Mouse (Mus musculus) limb, embryonic 10.5 days (tissue): ENCODE results near the gene Crkl. TPM values are rescaled to one million over a fixed set of nuclear protein-coding genes. Genes with fewer than 3 reads are reported as not detected.
A peak's percentile ranks its signal among the peaks of the same experiment; 100 is the strongest.

Experiments used
- DNase-seq: peaks from one replicate; pipeline ENCODE4 v3.0.0-alpha.2; 2017; ENCODE audit warnings: low spot score
- H3K27ac ChIP-seq: fragments of 300-500 bp; sonication (generic); 2 replicates; pipeline ENCODE4 v1.5.1; 2016; ENCODE audit warnings: mild to moderate bottlenecking
- H3K27me3 ChIP-seq: fragments of 300-500 bp; sonication (generic); 2 replicates; pipeline ENCODE4 v1.6.1; 2016; ENCODE audit warnings: low read depth, mild to moderate bottlenecking; ENCODE audit not compliant: poor library complexity, severe bottlenecking
- H3K36me3 ChIP-seq: fragments of 300-500 bp; sonication (generic); 2 replicates; pipeline ENCODE4 v1.6.1; 2016; ENCODE audit warnings: mild to moderate bottlenecking, moderate library complexity
- H3K4me1 ChIP-seq: fragments of 300-500 bp; sonication (generic); 2 replicates; pipeline ENCODE4 v1.6.1; 2016
- H3K4me3 ChIP-seq: fragments of 300-500 bp; sonication (generic); 2 replicates; pipeline ENCODE4 v1.5.1; 2016; ENCODE audit warnings: mild to moderate bottlenecking, moderate library complexity
- H3K9me3 ChIP-seq: fragments of 300-500 bp; sonication (generic); replicated peaks from 2 replicates; pipeline ENCODE4 v1.6.1; 2016; ENCODE audit warnings: mild to moderate bottlenecking
- WGBS: fragments of 180-500 bp; shearing (Covaris S2); methylation state at CpG from one replicate; pipeline ENCODE4 v1.1.7; 2016; 5-methylcytosine and 5-hydroxymethylcytosine counted together
- polyA plus RNA-seq: library from polyadenylated mRNA; unstranded; fragments of >200 nt; fragmentation: Nextera tagmentation; extraction: Ambion mirVana; gene quantifications from 2 replicates; pipeline ENCODE4 v1.2.1, GENCODE M21; 2016

Gene Crkl
- polyA plus RNA-seq, 1 experiment from 2014 or later: 84.0 TPM

DNA sequence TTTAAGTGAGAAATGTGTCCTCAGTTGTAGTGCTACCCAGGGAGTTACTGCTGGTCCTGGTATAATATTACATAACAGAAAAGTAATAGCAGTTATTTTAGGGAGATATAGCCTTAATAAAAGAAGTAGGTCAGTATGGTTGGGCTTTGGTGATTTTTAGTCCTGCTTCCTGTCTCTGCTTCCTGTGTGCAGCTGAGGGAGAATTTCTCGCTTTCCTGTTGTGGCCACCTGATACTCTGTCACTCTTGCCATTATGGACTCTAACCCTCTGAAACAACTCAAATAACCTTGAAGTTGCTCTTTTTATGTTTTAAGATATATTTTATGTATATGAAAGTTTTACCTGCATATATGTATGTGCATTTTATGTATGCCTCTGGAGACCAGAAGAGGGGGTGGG lies 9.8 kb downstream of the Crkl start:
- H3K9me3 ChIP-seq: no peaks in the 10 kb centered on the region
- 0 out of 2 replicates have a peak, but pooled peaks cover 2% of the 10 kb centered on the region for H3K4me1 ChIP-seq
- DNase-seq: no peak
- WGBS: 87% methylated on average over 1 of the region's 1 CpGs
- no peaks in the 10 kb centered on the region for H3K27me3 ChIP-seq
- no peak overlapping the region for H3K4me3 ChIP-seq
- peaks cover 86% of the 10 kb centered on the region for H3K36me3 ChIP-seq
- no peak overlapping the region for H3K27ac ChIP-seq

DNA sequence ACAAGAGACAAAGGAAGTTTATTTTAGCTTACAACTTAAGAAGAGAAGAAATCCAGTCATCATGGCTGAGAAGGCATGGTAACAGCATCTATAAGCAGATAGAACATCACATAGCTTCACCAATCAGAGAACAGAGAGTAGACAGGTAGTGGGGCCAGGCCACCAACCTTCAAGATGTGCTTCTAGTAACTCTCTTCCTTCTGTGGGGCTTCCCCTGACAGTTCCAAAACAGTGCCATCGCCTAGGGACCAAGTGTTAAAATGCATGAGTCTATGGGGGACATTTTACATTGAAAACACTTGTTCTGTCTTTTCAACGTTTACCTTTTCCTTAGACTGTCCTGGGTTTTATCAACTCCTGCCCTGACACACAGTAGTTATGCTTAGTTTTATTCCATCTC lies 11.4 kb downstream of the Crkl start:
- Histone ChIP-seq H3K36me3 (peaks cover 79% of the 10 kb centered on the region), H3K9me3 (no peaks in the 10 kb centered on the region), H3K27ac (no peak overlapping the region), H3K27me3 (no peaks in the 10 kb centered on the region), H3K4me1 (no peaks in the 10 kb centered on the region), H3K4me3 (no peak overlapping the region)
- 91% methylated on average over 2 of the region's 2 CpGs for WGBS
- no peak for DNase-seq

DNA sequence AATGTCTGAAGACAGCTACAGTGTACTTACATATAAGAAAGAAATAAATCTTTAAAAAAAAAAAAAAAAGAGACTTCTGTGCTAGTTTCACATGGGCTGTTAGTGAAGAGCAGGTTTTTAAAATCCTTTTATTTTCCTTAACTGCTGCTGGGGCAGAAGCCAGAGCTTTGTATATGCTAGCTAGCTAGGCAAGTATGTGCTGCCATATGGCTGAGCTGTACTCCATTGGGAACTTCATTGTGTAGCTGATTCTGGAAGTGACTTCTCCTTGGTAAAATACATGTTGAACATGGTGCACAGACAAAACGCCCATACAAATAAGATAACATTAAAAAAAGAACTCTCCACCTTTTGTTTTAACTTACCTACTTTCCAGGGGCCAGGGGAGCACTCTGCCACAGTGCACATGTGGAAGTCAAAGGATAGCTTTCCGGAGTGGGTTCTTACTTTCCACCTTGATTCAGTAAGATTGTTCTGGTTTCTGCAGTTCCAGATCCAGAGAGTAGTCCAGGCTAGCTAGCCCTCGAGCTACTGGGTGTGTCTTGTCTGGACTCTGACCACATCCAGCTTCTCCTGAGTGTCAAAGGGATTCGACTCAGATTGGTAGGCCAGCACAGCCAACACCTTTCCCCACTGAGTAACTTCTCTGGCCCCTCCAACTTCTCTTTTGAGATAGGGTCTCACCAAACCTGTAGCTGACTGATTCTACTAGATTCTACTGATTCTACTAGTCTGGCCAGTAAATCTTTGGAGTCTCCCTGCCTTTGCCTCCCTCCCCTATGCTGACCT lies 15.3 kb downstream of the Crkl start:
- H3K36me3 ChIP-seq: peaks cover 77% of the 10 kb centered on the region
- H3K4me3 ChIP-seq: no peak overlapping the region
- no peaks in the 10 kb centered on the region for H3K4me1 ChIP-seq
- 89% methylated on average over 4 of the region's 4 CpGs for WGBS
- H3K27ac ChIP-seq: no peak overlapping the region
- H3K27me3 ChIP-seq: no peaks in the 10 kb centered on the region
- no peaks in the 10 kb centered on the region for H3K9me3 ChIP-seq
- DNase-seq: no peak

DNA sequence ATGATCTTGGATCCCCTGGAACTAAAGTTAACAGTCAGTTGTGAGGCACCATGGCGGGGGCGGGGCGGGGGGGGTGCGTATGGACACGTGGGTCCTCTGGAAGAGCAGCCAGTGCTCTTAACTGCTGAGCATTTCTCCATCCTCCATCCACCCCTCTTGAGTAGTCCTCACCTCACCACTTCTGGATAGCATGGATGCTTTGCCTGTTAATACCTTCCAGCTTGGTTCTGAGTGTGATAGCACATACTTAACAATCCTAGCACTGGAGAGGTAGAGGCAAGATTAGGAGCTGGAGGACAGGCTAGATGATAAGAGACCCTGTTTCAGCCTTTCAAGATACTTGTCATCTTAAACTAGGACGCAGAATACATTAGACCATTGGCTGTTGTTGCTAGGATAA lies 20.7 kb downstream of the Crkl start:
- DNase-seq: no peak
- no peaks in the 10 kb centered on the region for H3K9me3 ChIP-seq
- H3K4me3 ChIP-seq: no peak overlapping the region
- no peaks in the 10 kb centered on the region for H3K27me3 ChIP-seq
- 93% methylated on average over 6 of the region's 6 CpGs for WGBS
- H3K27ac ChIP-seq: no peak overlapping the region
- peaks cover 80% of the 10 kb centered on the region for H3K36me3 ChIP-seq
- no peaks in the 10 kb centered on the region for H3K4me1 ChIP-seq

DNA sequence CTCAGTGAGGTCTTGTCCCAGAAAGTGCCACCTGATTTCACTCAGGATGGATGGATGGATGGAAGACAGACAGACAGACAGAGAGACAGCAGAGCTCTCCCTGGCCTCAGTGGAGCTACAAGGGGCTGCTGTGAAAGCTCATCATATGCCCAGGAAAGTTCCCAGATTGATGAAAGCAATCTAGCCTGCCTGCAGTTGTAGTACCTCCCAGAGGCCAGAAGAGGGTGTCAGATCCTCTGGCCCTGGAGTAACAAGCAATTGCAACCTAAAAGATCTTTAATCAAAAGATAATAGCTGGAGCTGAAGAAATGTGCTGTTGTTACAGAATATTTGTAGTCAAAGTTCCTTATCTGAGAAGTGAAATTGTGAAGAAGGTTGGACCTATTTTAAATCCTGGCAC lies 22.3 kb downstream of the Crkl start:
- no peaks in the 10 kb centered on the region for H3K9me3 ChIP-seq
- H3K4me3 ChIP-seq: no peak overlapping the region
- no peak overlapping the region for H3K27ac ChIP-seq
- peaks cover 89% of the 10 kb centered on the region for H3K36me3 ChIP-seq
- H3K4me1 ChIP-seq: no peaks in the 10 kb centered on the region
- H3K27me3 ChIP-seq: no peaks in the 10 kb centered on the region
- DNase-seq: no peak

DNA sequence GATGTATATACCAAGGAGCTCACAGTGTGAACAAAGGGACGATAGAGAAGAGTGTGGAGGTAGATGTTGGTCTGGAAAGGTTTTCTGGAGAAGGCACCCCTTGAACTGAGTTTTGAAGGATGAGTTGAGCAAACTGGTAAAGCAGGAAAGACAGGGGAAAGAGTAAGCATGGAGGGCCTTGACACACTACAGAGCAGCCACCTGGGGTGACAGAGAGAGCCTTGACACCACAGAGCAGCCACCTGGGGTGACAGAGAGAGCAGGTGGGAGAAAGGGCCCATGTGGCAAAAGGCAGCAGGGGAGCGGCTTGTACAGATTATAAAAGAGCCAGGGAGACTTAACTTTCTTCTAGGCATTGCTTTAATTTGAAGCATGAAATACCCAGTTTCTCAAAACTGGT lies 23.0 kb downstream of the Crkl start:
- Histone ChIP-seq H3K27ac (no peak overlapping the region), H3K4me3 (no peak overlapping the region), H3K27me3 (no peaks in the 10 kb centered on the region), H3K4me1 (no peaks in the 10 kb centered on the region), H3K9me3 (no peaks in the 10 kb centered on the region), H3K36me3 (peaks cover 89% of the 10 kb centered on the region)
- 90% methylated on average over 2 of the region's 2 CpGs for WGBS
- DNase-seq: no peak

DNA sequence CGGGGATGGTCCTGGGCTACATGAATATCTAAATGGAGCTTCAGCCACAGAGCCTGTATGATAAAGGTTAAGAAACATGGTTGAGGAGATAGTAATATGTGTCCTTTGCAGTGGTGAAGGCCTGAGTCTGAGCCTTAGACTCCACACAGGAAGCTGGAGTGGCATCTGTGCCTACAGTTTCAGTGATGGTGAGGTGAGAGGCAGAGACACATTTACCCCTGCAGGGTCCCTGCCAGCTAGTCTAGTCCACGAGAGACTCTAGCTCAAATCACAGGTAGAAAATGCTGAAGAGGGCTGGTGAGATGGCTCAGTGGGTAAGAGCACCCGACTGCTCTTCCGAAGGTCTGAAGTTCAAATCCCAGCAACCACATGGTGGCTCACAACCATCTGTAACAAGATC lies 23.5 kb downstream of the Crkl start:
- no peaks in the 10 kb centered on the region for H3K9me3 ChIP-seq
- no peaks in the 10 kb centered on the region for H3K27me3 ChIP-seq
- H3K27ac ChIP-seq: no peak overlapping the region
- DNase-seq: no peak
- H3K4me1 ChIP-seq: no peaks in the 10 kb centered on the region
- 92% methylated on average over 4 of the region's 4 CpGs for WGBS
- H3K36me3 ChIP-seq: peaks cover 89% of the 10 kb centered on the region
- no peak overlapping the region for H3K4me3 ChIP-seq

DNA sequence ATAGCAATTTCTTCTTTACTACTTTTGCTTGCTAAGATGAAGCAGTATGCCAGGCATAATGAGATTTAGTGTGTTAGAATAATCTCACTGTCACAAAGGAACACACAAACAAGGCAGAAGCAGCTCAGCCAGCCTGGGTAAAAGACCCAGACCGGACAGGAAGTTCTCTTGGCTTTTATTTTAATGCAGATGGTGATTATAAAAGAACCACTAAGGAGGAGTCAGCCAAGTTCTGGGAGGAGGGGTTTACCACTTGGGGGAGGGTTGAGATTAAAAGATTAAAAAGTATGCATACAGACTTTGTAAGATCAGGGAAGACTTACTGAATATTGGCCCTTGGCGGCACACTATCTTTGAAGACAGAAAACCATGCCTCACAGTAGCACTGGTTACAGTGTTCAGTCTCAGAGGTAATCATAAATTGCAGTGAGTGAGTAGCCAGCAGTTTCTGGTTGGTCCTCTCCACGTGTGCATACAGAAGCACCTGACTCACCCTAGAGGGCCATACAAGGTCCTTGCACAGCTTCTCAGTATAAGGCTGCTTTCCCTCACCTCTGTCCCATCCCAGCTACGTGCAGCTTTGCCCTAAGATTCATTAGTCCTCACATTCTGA lies 26.6 kb downstream of the Crkl start:
- no peak overlapping the region for H3K4me3 ChIP-seq
- peaks cover 85% of the 10 kb centered on the region for H3K36me3 ChIP-seq
- no peak overlapping the region for H3K27ac ChIP-seq
- no peaks in the 10 kb centered on the region for H3K9me3 ChIP-seq
- no peak for DNase-seq
- H3K4me1 ChIP-seq: no peaks in the 10 kb centered on the region
- 83% methylated on average over 4 of the region's 4 CpGs for WGBS
- H3K27me3 ChIP-seq: no peaks in the 10 kb centered on the region

DNA sequence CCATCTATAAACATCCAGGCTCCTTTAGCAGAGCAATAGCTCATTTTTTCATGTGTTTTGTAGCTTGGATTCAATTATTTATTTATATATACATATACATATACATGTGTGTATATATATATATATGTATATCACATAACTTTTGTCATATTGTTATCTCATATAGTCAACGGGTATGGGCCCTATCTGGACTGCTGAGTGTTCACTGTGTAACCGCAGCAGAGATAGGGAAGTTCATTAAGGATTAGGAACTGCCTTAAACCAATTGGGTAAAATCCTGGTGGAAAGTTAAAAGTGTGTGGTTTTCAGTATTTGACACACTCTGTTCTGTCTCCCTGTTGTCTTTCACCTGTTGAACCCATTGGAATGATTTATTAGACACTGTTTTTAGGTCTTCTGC lies 29.7 kb downstream of the Crkl start:
- H3K27ac ChIP-seq: no peak overlapping the region
- DNase-seq: no peak
- WGBS: 93% methylated on average over 2 of the region's 2 CpGs
- H3K4me1 ChIP-seq: no peaks in the 10 kb centered on the region
- no peak overlapping the region for H3K4me3 ChIP-seq
- H3K36me3 ChIP-seq: peaks cover 92% of the 10 kb centered on the region
- H3K27me3 ChIP-seq: no peaks in the 10 kb centered on the region
- H3K9me3 ChIP-seq: no peaks in the 10 kb centered on the region

DNA sequence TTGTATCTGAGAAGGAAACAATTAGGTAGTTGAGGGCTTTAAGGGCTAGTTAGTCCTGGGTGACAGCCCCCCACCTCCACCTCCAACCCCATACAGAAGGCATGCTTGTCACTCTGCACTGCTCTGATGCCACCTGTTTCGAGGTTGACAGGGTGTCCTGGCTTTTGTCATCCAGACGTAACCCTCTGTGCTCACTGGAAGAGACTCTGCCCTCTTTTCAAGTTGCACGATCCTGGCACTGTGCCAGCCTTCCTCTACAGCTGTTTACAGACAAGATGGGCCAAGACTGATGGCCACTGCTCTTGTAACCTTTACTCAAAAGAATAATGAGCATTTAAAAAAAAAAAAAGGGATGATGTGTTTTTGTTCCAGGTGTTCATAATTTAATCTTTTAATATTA lies 34.7 kb downstream of the Crkl start:
- Histone ChIP-seq H3K27ac (no peak overlapping the region), H3K27me3 (peaks cover 39% of the 10 kb centered on the region), H3K4me1 (peaks cover 11% of the 10 kb centered on the region), H3K36me3 (peaks cover 61% of the 10 kb centered on the region), H3K4me3 (no peak overlapping the region), H3K9me3 (no peaks in the 10 kb centered on the region)
- no peak for DNase-seq
- WGBS: 74% methylated on average over 3 of the region's 3 CpGs

DNA sequence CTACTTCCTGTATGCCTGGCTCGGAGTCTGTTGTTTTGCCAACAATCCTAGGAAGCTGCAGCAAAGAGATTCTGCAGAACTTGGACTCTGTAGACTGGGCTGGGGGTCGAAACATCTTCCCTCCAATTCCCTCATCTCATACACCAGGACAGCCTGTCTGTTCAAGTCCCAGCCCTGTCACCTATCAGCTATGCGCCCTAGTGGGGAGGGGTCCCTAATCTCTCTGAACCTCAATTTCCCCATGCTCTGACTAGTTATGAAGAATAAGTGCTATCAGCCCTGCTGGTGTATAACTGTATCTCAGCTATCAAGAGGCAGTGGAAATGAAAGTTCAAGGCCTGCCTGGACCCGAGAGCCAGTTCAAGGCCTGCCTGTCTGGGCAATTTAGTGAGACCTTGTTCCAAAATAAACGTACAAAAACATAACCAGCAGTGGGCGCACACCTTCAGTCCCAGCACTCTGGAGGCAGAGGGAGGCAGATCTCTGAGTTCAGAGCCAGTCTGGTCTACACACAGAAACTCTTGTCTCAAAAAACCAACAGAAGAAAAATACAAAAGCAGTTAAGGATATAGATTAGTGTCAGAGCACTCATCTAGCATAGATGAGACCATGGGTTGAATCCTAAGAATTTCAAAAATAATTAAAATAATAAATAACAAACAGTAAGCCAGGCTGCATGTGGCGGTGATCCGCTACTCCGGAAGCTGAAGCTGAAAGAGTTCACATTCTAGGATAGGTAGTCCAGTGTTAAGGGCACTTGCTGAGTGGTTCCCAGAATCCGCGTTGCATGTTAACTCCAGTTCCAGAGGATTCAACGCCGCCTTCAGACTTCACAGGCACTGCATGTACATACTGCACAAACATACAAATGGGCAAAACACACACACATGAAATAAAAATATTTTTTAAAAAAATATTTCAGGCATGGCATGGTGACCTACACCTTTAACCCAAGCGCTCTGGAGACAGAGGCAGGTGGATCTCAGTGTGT lies 37.0 kb downstream of the Crkl start:
- H3K4me1 ChIP-seq: peaks cover 11% of the 10 kb centered on the region

DNA sequence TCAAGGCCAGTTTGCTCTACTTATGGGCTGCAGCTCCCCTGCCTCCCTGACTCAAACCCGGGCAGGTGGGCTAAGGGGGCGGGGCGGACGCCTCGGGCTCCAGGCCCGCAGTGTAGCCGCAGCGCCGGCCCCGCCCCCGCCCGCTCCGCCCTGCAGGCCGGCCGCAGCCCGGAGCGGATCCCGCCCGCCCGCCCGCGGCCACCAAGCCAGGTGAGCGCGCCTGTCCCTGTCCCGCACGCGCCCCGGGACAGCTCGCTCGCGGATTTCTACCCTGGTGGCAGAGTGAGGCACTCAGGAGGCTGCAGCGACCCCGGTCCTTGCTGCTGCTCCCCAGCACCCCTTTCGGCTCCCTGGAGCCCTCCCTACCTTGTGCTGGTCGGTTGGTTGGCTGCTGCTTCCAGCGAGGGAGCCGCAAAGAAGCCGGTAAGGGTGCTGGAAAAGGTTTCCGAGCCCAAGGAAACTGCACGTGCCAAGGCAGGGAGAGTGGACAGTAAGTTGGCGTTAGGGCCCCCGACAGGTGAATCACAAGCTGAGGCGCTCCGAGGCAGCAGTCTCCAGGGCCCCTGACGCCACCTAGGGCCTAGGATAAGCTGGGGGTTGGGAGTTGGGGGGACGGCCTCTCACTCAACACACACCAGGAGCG lies 37.8 kb downstream of the Crkl start, which contains the start of gene Aifm3:
TSS of gene Aifm3 (plus strand) at position 143 of the 643 bp plus-strand sequence.
- Histone ChIP-seq H3K36me3 (peaks cover 34% of the 10 kb centered on the region), H3K4me3 (peak within 1 kb of the TSS; percentile 61), H3K27me3 (peaks cover 45% of the 10 kb centered on the region), H3K4me1 (peaks cover 11% of the 10 kb centered on the region), H3K9me3 (no peaks in the 10 kb centered on the region), H3K27ac (no peak within 1 kb of the TSS)
- peak; percentile 53 for DNase-seq
- 1% methylated on average over 47 of the region's 47 CpGs for WGBS

More for the DNA sequence above, 37.0 kb downstream of the Crkl start:
- H3K4me3 ChIP-seq: peak overlapping the region; percentile 61
- no peak for DNase-seq
- H3K27me3 ChIP-seq: peaks cover 45% of the 10 kb centered on the region
- H3K9me3 ChIP-seq: no peaks in the 10 kb centered on the region
- H3K27ac ChIP-seq: no peak overlapping the region
- H3K36me3 ChIP-seq: peaks cover 42% of the 10 kb centered on the region
- WGBS: 47% methylated on average over 14 of the region's 14 CpGs
